Mouse (Mus musculus) limb, embryonic 10.5 days (tissue): Measurements from ENCODE around the gene Cdc7. TPM values are rescaled to one million over a fixed set of nuclear protein-coding genes. Genes with fewer than 3 reads are reported as not detected.
A peak's percentile ranks its signal among the peaks of the same experiment; 100 is the strongest.
"Not testable (repeated sequence)": the region's sequence is repeated elsewhere in the genome, so short reads cannot be mapped to it uniquely, and the experiment has no call there.

ENCODE experiments used
- DNase-seq: peaks from one replicate; pipeline ENCODE4 v3.0.0-alpha.2; 2017; ENCODE audit warnings: low spot score
- H3K27ac ChIP-seq: fragments of 300-500 bp; sonication (generic); 2 replicates; pipeline ENCODE4 v1.5.1; 2016; ENCODE audit warnings: mild to moderate bottlenecking
- H3K27me3 ChIP-seq: fragments of 300-500 bp; sonication (generic); 2 replicates; pipeline ENCODE4 v1.6.1; 2016; ENCODE audit warnings: low read depth, mild to moderate bottlenecking; ENCODE audit not compliant: poor library complexity, severe bottlenecking
- H3K36me3 ChIP-seq: fragments of 300-500 bp; sonication (generic); 2 replicates; pipeline ENCODE4 v1.6.1; 2016; ENCODE audit warnings: mild to moderate bottlenecking, moderate library complexity
- H3K4me1 ChIP-seq: fragments of 300-500 bp; sonication (generic); 2 replicates; pipeline ENCODE4 v1.6.1; 2016
- H3K4me3 ChIP-seq: fragments of 300-500 bp; sonication (generic); 2 replicates; pipeline ENCODE4 v1.5.1; 2016; ENCODE audit warnings: mild to moderate bottlenecking, moderate library complexity
- H3K9me3 ChIP-seq: fragments of 300-500 bp; sonication (generic); replicated peaks from 2 replicates; pipeline ENCODE4 v1.6.1; 2016; ENCODE audit warnings: mild to moderate bottlenecking
- WGBS: fragments of 180-500 bp; shearing (Covaris S2); methylation state at CpG from one replicate; pipeline ENCODE4 v1.1.7; 2016; 5-methylcytosine and 5-hydroxymethylcytosine counted together
- polyA plus RNA-seq: library from polyadenylated mRNA; unstranded; fragments of >200 nt; fragmentation: Nextera tagmentation; extraction: Ambion mirVana; gene quantifications from 2 replicates; pipeline ENCODE4 v1.2.1, GENCODE M21; 2016

Cdc7 gene
- polyA plus RNA-seq, 1 experiment from 2014 or later, result 67.8 TPM

DNA sequence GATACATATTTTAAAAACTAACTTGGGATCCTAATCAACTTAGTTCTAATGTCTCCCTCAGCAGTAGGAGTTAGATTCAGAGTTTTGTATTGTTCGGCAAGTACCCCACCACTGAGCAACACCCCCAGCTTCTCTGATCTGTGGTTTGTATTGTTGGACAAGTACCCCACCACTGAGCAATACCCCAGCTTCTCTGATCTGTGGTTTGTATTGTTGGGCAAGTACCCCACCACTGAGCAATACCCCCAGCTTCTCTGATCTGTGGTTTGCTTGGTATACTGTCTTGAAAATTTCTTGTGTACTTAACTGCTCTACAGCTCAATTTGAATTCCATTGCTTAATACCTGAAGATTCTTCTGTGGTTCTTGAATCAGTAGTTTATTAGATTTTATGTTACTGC, 3.5 kb downstream of the Cdc7 start:
- no peak for DNase-seq
- H3K27ac ChIP-seq, result no peak overlapping the region
- no peaks in the 10 kb centered on the region for H3K27me3 ChIP-seq
- H3K4me1 ChIP-seq, result peaks cover 13% of the 10 kb centered on the region
- no peaks in the 10 kb centered on the region for H3K9me3 ChIP-seq
- H3K4me3 ChIP-seq, result no peak overlapping the region
- WGBS, result 97% methylated on average over 1 of the region's 1 CpGs
- H3K36me3 ChIP-seq, result peaks cover 65% of the 10 kb centered on the region

DNA sequence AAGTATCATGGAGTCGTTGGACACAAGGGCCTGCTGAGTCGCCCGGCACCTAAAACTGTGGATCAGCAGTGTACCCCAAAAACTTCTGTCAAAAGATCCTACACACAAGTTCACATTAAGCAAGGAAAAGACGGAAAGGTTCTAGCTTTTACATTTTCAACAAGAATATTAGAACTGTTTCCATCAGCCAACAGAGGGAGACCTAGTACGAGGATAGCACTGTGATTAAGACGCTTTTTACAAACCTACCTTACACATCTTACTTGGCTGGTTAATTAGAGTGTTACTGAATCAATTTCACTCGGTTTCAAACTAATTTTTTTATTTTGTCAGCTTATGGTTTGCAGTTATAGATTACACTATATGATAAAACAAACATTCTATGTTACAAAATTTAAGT, 9.8 kb downstream of the Cdc7 start:
- peaks cover 97% of the 10 kb centered on the region for H3K36me3 ChIP-seq
- 94% methylated on average over 7 of the region's 7 CpGs for WGBS

DNA sequence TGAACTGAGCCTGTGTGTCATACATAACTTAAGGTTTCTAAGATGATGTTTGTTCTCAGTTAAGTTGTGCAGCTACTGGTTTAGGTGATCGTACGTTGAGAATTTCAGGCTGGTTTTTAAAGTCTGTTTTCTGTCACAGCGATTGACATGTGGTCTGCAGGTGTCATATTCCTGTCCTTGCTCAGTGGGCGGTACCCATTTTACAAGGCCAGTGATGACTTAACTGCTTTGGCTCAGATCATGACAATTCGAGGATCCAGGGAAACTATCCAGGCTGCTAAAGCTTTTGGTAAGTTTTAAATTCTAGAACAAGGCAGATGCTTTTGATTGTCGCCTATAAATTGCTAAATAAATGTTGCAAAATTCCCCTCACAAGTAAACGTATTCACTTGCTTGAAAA, 15.0 kb downstream of the Cdc7 start:
- Histone ChIP-seq H3K36me3 (peaks cover 91% of the 10 kb centered on the region), H3K4me1 (no peaks in the 10 kb centered on the region), H3K9me3 (no peaks in the 10 kb centered on the region), H3K27me3 (no peaks in the 10 kb centered on the region), H3K27ac (no peak overlapping the region), H3K4me3 (no peak overlapping the region)
- DNase-seq, result no peak
- WGBS, result 85% methylated on average over 7 of the region's 7 CpGs

More for the DNA sequence above, 9.8 kb downstream of the Cdc7 start:
- H3K9me3 ChIP-seq, result no peaks in the 10 kb centered on the region
- H3K4me1 ChIP-seq, result no peaks in the 10 kb centered on the region
- H3K27me3 ChIP-seq, result no peaks in the 10 kb centered on the region
- H3K4me3 ChIP-seq, result no peak overlapping the region
- H3K27ac ChIP-seq, result no peak overlapping the region
- DNase-seq, result no peak

DNA sequence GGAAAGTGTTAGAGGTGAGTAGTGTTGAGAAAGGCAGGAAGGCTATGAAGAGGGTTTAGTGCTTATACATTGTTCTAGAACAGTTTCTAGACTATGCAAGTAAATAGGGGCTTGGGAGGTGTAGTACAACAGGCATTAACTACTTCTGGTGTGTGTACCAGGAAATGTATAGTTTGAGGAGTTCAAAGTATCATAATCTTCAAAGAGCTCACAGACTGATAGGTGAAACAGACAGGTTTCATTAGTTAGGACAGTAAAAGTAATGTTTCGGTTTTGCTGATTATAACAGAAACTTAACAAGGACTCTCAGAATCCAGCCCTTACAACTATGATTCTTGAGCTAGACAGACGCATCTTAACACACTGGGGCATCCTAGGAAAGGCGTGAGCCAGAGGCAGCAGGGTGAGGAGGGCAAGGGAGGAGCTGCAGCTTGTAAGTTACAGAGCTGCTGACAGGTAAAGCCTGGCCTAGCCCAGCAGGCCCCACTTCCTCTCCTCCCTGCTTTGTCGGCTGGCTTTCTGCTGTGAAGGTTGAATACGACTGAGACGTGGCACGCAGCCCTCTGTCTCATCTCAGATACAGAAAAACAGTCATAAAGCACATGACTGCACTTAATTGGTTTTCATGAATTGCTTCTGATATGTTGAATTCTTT, 18.3 kb downstream of the Cdc7 start:
- Histone ChIP-seq H3K9me3 (no peaks in the 10 kb centered on the region), H3K36me3 (peaks cover 88% of the 10 kb centered on the region), H3K27me3 (no peaks in the 10 kb centered on the region), H3K27ac (no peak overlapping the region), H3K4me1 (no peaks in the 10 kb centered on the region), H3K4me3 (no peak overlapping the region)
- 74% methylated on average over 7 of the region's 7 CpGs for WGBS
- DNase-seq, result no peak

DNA sequence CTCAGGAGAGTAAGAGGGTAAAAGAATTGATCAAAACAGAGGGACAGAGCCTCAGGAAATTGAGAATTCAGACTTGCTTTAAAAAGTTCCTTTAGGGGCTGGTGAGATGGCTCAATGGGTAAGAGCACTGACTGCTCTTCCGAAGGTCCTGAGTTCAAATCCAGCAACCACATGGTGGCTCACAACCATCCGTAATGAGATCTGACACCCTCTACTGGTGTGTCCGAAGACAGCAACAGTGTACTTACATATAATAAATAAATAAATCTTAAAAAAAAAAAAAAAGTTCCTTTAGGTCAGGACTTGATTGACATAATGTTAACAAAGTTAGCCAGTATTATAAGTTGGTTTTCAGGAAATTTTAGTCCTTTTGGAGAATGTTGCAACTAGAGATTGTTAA, 20.8 kb downstream of the Cdc7 start:
- H3K27me3 ChIP-seq, DNase-seq, H3K4me3 ChIP-seq, H3K4me1 ChIP-seq, H3K27ac ChIP-seq, H3K9me3 ChIP-seq: not testable (repeated sequence)
- WGBS, result 89% methylated on average over 3 of the region's 3 CpGs
- peaks cover 65% of the 10 kb centered on the region for H3K36me3 ChIP-seq

DNA sequence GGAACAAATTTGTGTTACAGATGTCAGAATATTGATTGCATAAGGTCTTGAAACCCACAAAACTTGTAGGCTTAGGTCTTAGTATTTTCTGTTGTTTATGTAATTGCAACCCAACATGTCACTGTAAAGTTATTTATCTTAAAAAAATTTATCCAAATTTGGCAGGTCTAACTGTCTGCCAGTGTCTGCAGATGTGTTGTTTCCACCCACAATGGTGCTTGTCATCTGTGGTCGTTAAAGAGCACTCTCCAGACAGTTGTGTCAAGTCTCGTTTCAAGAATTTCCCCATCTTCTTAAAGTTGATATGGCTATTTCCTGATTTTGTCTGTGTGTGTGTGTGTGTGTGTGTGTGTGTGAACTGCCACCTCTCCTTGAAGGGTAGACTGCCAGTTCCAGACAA, 21.5 kb downstream of the Cdc7 start:
- H3K36me3 ChIP-seq, result peaks cover 59% of the 10 kb centered on the region
- peaks cover 3% of the 10 kb centered on the region for H3K4me1 ChIP-seq
- DNase-seq, result no peak
- no peak overlapping the region for H3K27ac ChIP-seq
- no peaks in the 10 kb centered on the region for H3K27me3 ChIP-seq
- H3K4me3 ChIP-seq, result no peak overlapping the region
- no peaks in the 10 kb centered on the region for H3K9me3 ChIP-seq
- 72% methylated on average over 2 of the region's 2 CpGs for WGBS

DNA sequence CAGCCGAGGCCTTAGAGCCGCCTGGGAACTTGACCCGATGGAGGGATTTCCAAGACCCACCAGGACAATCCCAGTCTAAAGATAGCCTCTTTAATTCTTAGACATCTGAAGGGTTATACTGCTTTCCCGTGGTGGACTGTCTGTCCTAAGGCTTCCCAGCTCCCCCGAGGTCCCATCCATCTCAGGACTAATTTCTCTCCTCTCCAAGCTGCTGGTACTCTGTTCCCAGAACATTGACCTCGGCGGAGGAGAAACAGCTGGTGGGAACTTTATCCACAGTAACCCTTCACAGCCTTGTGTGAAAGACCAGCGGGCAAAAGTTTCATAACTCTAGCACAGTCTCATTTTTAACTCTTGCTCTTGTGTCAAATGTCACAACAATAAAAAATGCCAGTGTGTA, 25.1 kb downstream of the Cdc7 start:
- H3K27me3 ChIP-seq, result no peaks in the 10 kb centered on the region
- 65% methylated on average over 8 of the region's 8 CpGs for WGBS
- no peak overlapping the region for H3K27ac ChIP-seq
- no peak overlapping the region for H3K4me3 ChIP-seq
- peaks cover 15% of the 10 kb centered on the region for H3K4me1 ChIP-seq
- peaks cover 28% of the 10 kb centered on the region for H3K36me3 ChIP-seq
- DNase-seq, result no peak
- H3K9me3 ChIP-seq, result no peaks in the 10 kb centered on the region

DNA sequence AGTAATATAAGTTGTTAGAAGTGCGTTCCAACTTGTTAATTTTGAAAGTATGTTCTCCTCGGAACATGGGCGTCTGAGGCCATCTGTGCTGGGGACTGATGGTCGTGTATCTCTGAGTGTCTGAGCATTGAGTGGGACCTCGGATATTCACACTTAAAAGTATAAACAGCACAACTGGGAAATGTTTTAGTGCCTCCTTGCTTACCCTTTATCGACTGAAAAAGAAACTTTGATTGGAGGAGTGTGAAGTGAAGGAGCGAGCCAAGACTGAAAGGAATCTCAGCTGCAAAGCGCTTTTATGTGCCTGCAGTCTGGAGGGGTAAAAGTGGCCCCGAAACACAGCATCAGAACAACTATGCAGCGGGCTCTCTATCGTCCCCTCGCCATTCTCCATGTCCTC, 25.7 kb downstream of the Cdc7 start:
- DNase-seq, result no peak
- Histone ChIP-seq H3K27me3 (no peaks in the 10 kb centered on the region), H3K27ac (no peak overlapping the region), H3K4me3 (no peak overlapping the region), H3K9me3 (no peaks in the 10 kb centered on the region), H3K4me1 (peaks cover 20% of the 10 kb centered on the region), H3K36me3 (peaks cover 22% of the 10 kb centered on the region)
- 80% methylated on average over 12 of the region's 12 CpGs for WGBS

DNA sequence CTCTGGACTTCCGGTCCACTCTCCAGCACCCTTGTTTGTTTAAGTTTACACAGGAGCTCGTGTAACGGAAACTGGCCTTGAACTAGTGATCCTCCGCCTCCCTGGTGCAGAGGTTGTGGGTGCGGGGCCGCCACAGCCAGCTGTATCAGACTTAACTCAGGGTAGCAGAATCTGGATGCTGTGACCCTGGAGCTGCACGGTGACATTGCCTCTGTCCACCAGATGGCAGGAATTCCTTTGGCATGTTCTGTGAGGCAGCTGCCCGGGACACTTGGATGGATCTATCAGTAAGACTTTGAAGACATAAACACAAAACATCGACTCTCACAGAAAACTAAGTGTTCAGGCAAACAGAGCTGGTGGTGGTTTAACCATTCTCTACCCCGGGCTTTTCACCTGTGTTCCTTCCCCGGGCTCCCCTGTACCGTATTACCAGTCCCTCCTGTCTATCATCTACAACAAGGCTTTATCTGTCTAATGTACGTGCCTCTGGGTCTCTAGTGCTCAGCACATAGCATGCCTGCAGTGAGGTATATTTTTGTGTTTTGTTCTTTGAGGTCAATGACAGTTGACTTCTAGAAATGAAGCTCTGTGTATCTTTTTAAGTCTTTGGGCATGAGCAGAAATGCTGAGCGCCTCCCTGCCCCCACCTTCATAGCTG, 26.6 kb downstream of the Cdc7 start:
- Histone ChIP-seq H3K27me3 (no peaks in the 10 kb centered on the region), H3K27ac (0 out of 2 replicates have a peak overlapping the region, but pooled peaks have one; percentile 30), H3K36me3 (peaks cover 14% of the 10 kb centered on the region), H3K4me3 (no peak overlapping the region), H3K9me3 (no peaks in the 10 kb centered on the region), H3K4me1 (peaks cover 24% of the 10 kb centered on the region)
- WGBS, result 53% methylated on average over 14 of the region's 14 CpGs
- peak; percentile 73 for DNase-seq

DNA sequence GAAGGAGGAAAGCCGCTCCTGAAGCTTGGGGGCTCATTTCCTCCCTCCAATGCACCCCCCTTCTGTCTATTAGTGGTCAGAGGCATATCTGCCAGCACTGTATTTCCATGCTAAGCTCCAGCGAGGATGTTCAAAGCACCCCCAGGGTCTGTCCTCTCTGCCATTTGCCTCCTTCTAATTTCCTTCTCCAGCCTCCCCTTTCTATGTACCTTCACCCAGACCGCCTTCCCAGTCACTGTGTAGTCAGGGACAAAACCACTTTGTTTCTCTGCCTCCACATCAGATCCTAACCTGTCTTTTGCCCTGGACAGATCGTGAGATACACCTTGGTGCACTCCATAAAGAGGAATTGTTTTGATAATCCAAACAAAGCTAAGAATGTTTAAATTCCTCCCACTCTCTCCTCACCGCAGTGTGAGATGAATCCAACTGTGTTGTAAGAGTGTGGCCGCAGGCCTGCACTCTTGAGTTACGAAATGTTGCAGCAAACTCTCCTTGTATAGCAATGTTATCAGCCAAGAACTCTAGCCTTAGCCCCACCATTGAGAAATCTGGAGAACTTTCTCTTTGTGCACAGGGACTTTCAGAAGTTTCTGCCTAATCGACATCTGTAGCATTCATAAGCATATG, 27.3 kb downstream of the Cdc7 start:
- H3K36me3 ChIP-seq, result peaks cover 8% of the 10 kb centered on the region; the same call in 1 of the 2 replicates
- no peak overlapping the region for H3K4me3 ChIP-seq
- no peak for DNase-seq
- no peaks in the 10 kb centered on the region for H3K9me3 ChIP-seq
- peaks cover 30% of the 10 kb centered on the region for H3K4me1 ChIP-seq
- H3K27ac ChIP-seq, result 0 out of 2 replicates have a peak overlapping the region, but pooled peaks have one; percentile 30
- no peaks in the 10 kb centered on the region for H3K27me3 ChIP-seq
- 75% methylated on average over 8 of the region's 8 CpGs for WGBS

DNA sequence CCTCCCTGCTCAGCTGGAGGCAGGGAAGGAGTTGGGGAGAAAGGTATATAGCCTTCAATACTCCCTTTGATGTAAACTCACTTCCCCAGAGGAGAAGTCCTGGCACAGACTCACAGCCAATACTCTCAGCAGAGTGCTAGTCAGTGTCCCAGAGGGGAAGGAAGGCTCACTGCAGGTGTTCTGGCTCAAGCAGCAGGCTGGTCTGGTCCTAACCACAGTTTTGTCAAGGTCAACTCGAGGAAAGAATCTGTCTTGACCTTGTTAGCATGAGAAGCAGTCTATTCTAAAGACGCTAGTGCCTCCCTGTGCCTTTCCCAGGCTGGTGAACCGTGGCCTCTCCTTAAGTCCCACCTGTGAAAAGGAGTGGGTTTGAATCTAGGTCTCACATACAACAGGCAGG, 30.6 kb downstream of the Cdc7 start:
- peaks cover 40% of the 10 kb centered on the region for H3K4me1 ChIP-seq
- no peaks in the 10 kb centered on the region for H3K36me3 ChIP-seq
- H3K27ac ChIP-seq, result no peak overlapping the region; the same call in 1 of the 2 replicates
- H3K27me3 ChIP-seq, result no peaks in the 10 kb centered on the region
- 26% methylated on average over 3 of the region's 3 CpGs for WGBS
- H3K4me3 ChIP-seq, result no peak overlapping the region
- no peak for DNase-seq
- no peaks in the 10 kb centered on the region for H3K9me3 ChIP-seq

DNA sequence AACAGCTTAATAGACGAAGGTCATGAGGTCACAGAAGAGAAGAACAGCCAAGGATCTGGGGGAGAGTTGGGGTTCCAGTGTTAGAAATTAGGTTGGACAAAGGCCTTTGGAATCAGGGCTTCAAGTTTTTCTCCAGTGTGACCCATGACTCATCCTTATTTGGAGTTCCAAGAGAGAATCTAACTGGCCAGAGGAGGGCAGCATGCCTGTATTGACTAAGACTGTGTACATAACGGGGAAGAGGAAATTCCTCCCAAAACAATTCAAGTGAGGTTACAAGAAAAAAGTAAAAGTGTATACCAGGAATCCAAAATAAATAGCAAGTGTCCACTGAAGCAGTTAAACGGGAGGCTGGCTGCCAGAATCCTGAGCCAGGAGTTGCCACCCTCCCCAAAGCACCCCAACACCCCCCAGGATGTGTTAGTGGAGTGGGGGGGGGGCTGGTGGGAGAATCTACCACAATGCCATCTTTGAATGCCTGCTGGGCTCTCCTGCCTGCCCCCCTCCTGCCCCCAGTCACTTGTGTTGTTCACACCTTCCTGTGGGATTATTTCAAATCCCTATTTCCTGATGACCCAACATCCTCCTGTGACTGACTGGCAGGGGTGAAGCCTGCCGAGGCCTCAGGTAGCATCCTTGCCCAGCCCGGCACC, 31.9 kb downstream of the Cdc7 start:
- H3K4me1 ChIP-seq, result peaks cover 34% of the 10 kb centered on the region
- no peak overlapping the region for H3K4me3 ChIP-seq
- peak overlapping the region; percentile 77 for H3K27ac ChIP-seq
- no peaks in the 10 kb centered on the region for H3K9me3 ChIP-seq
- H3K27me3 ChIP-seq, result 0 out of 2 replicates have a peak, but pooled peaks cover 3% of the 10 kb centered on the region
- DNase-seq, result peak; percentile 64
- WGBS, result 45% methylated on average over 5 of the region's 5 CpGs
- no peaks in the 10 kb centered on the region for H3K36me3 ChIP-seq
